Mouse (Mus musculus): ENCODE results near the gene Ugt8a.

Ugt8a gene

GRCm38 (mm10) chr3:125869873-125870272 lies 68.5 kb downstream of the Ugt8a start:
- DNase-seq (ENCODE audit: low spot score in 2 of 2), result no peak

DNA sequence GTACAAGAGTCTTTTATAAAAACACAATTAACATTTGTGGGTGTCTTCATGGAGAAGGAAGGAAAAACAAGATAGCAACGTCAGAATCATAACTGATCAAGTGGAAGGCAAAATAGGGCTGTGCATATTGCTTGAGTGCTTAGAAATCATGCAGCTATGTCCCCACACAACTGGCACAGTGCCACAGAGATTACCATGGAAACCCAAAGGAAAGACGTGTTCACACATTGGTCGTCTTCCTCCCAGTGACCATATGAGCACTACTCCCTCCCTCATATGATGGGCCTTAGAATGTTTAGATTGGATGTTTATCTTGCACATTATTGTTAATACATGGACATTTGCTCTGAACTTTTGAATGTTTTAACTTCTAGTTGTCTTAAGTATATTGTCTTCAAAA lies 76.8 kb downstream of the Ugt8a start:
- DNase-seq (ENCODE audit: low spot score in 2 of 2), result no peak

DNA sequence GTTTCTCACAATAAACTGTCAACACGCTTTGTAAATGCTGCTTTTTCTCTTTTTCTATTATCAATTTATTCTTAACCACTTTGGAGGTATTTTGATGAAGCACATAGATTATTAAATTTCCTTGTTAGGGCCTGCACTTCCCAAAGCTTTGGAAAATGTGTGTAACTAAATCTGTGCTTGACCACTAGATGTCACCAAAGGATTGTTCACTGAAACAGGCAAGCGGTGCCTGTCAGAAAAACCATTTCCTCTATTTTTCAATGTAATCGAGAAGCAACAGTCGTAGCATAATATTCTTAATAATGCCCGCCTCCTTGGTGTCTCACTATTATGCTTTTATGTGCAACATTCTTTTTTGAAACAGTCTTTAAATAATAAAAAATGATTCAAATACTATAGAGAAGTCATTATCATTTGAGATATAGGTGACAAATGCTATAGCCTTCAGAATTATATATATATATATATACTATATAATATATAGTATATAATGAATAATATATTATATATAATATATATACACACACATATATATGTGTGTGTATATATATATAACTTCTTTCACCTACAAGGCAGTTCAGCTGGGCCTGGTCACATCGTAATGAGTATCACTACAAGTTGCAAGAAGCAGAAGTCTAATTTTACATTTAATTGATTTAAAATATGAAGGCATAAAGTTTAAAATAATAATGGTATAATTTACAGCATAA lies 89.1 kb downstream of the Ugt8a start:
- no peak for DNase-seq (ENCODE audit: low spot score in 2 of 2)

- no peak for DNase-seq (ENCODE audit: low spot score in 2 of 2)
These were observed 110.4 kb downstream of the Ugt8a start for GRCm38 (mm10) chr3:125828051-125828450.

GRCm38 (mm10) chr3:125827256-125827655 lies 111.2 kb downstream of the Ugt8a start:
- DNase-seq (ENCODE audit: low spot score in 2 of 2), result no peak

GRCm38 (mm10) chr3:125819741-125820140 lies 118.7 kb downstream of the Ugt8a start:
- no peak for DNase-seq (ENCODE audit: low spot score in 2 of 2)

All from urinary bladder, postnatal 4 days (tissue).